Mouse (Mus musculus) ES-E14 (cell line): ENCODE measurements around the gene Sec16b.

Source experiments
- CHD2 ChIP-seq: IDR thresholded peaks from 2 replicates; pipeline ENCODE4 v1.6.1; 2014; ENCODE audit warnings: mild to moderate bottlenecking, low read depth, low read length, inconsistent platforms
- MAFK ChIP-seq: IDR thresholded peaks from 2 replicates; pipeline ENCODE4 v1.6.1; 2014; ENCODE audit warnings: mild to moderate bottlenecking, low read depth, low read length, inconsistent platforms; ENCODE audit not compliant: insufficient read depth
- ZC3H11A ChIP-seq: IDR thresholded peaks from 2 replicates; pipeline ENCODE4 v1.6.1; 2012; ENCODE audit warnings: low read depth, mild to moderate bottlenecking, inconsistent platforms, low read length, borderline replicate concordance
- ZNF384 ChIP-seq: IDR thresholded peaks from 2 replicates; pipeline ENCODE4 v1.6.1; 2012; ENCODE audit warnings: low read depth, low read length, inconsistent platforms

DNA sequence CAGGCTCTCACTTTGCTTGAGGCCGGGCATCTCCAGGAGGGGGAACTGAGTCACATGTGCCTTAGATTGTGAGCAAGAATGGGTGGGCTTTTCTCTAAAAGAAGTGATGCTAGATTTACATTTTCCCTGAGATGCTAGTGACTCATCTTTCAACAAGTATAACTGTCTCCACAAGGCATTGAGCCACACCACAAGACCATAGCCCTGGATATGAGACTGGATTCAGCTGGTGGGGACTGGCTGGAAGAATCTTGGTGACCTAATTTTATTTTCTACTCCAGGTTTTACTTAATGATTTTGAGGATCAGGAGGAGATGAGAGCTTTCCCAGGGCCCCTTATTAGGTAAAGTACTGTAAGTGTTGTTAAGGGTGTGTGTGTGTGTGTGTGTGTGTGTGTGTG lies 29.0 kb downstream of the Sec16b start:
- TF ChIP-seq MAFK (no peak), CHD2 (no peak), ZC3H11A (no peak), ZNF384 (no peak)
